Mouse (Mus musculus) erythroblast, embryonic 14.5 days (primary cell): ENCODE results near the gene Tas1r3.

Experiments used
- GATA1 ChIP-seq: IDR thresholded peaks from 2 replicates; pipeline ENCODE4 v1.6.1; 2012; ENCODE audit warnings: low read length, inconsistent platforms, mixed read lengths
- TAL1 ChIP-seq: IDR thresholded peaks from 3 replicates; pipeline ENCODE4 v1.6.1; 2012; ENCODE audit warnings: low read length, inconsistent platforms, mixed read lengths

DNA sequence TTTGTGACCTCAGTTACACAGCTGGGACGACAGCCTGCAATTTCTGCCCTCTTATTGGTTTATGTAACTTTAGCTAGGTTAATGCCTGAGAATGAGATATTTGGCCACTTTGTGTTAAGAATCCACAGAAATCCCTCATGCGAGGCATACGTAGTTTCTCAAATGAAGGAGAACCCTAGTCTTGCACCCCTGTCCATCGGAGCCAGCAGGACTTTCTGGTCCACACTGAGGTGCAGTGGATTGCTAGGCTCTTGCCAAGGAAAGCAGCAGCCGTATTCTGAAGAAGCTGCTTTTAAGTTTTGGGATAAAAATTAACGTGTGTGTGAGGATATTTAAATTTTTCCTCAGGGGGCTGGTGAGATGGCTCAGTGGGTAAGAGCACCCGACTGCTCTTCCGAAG is 32.6 kb downstream of the Tas1r3 start:
- TF ChIP-seq TAL1 (no peak), GATA1 (no peak)
